Comparison of ENCODE assay signal across 8 mouse cellular contexts in genomic region chr17:67355251-67355650, GRCm38 (mm10). TPM values are rescaled to one million over a fixed set of nuclear protein-coding genes. Genes with fewer than 3 reads are reported as not detected.
DNase-seq lines count a peak whose midpoint lies in the region; ATAC-seq and TF ChIP-seq lines count a peak whose summit lies in the region.

No protein-coding gene starts in this region.

- H3K4me1 ChIP-seq in stomach, embryonic 14.5 days (ENCODE audit: control insufficient read depth, insufficient read depth, low read length) = no peaks in the 10 kb centered on the region
- H3K4me1 ChIP-seq in stomach, postnatal 0 days (replicated peaks; ENCODE audit: control insufficient read depth, insufficient read depth) = 0 out of 2 replicates have a peak, but pooled peaks cover 3% of the 10 kb centered on the region

- no peak overlapping the region for H3K27ac ChIP-seq in stomach, embryonic 14.5 days (ENCODE audit: low read length)
- no peak overlapping the region for H3K27ac ChIP-seq in stomach, postnatal 0 days (replicated peaks)

- no peaks in the 10 kb centered on the region for H3K9me3 ChIP-seq in stomach, embryonic 14.5 days (ENCODE audit: control insufficient read depth, low read depth, low read length)
- H3K9me3 ChIP-seq in stomach, postnatal 0 days (ENCODE audit: control insufficient read depth, low read length) = no peaks in the 10 kb centered on the region

- no peak overlapping the region for H3K4me3 ChIP-seq in stomach, embryonic 14.5 days (ENCODE audit: low read depth, low read length)
- H3K4me3 ChIP-seq in stomach, postnatal 0 days (ENCODE audit: low read depth, low read length) = no peak overlapping the region

- H3K9ac ChIP-seq in stomach, embryonic 14.5 days (replicated peaks; ENCODE audit: low read depth, low read length) = no peak overlapping the region
- no peak overlapping the region for H3K9ac ChIP-seq in stomach, postnatal 0 days (ENCODE audit: low read length)

- H3K27me3 ChIP-seq in stomach, embryonic 14.5 days (ENCODE audit: control insufficient read depth, insufficient read depth, low read length) = 0 out of 2 replicates have a peak, but pooled peaks cover 4% of the 10 kb centered on the region
- no peaks in the 10 kb centered on the region for H3K27me3 ChIP-seq in stomach, postnatal 0 days (ENCODE audit: control insufficient read depth, insufficient read depth, low read length)

- peak overlapping the region; percentile 85; the same call in 1 of the 2 replicates for H3K4me2 ChIP-seq in stomach, embryonic 14.5 days (replicated peaks; ENCODE audit: low read depth, low read length)
- H3K4me2 ChIP-seq in stomach, postnatal 0 days (replicated peaks; ENCODE audit: low read depth) = no peak overlapping the region

- DNase-seq in embryo, embryonic 10.5 days (ENCODE audit: low spot score) = peak; percentile 42
- no peak for DNase-seq in embryo, embryonic 10 days (ENCODE audit: low spot score)
- no peak for DNase-seq in stomach, postnatal 0 days (ENCODE audit: low spot score)
- peak; percentile 28 for DNase-seq in mesoderm, embryonic 11.5 days (ENCODE audit: low read depth, low spot score)
- no peak for DNase-seq in spleen, postnatal 4 days (ENCODE audit: low spot score in 2 of 2)
- DNase-seq in adrenal gland, postnatal 10 days = no peak
- DNase-seq in frontal cortex, postnatal 10 days (ENCODE audit: low spot score in 2 of 2) = no peak

- no peaks in the 10 kb centered on the region for H3K36me3 ChIP-seq in stomach, embryonic 14.5 days (ENCODE audit: control insufficient read depth, insufficient read depth, low read length)
- no peaks in the 10 kb centered on the region for H3K36me3 ChIP-seq in stomach, postnatal 0 days (ENCODE audit: control insufficient read depth, insufficient read depth, low read length)

- TF ChIP-seq EP300 in stomach, postnatal 0 days (optimal IDR thresholded peaks at IDR 0.05) = no peak

- no peak for ATAC-seq in stomach, embryonic 14.5 days (ENCODE audit: insufficient number of reproducible peaks, insufficient read depth, low FRiP score, low read depth)
- no peak for ATAC-seq in stomach, postnatal 0 days (ENCODE audit: low FRiP score, low TSS enrichment)

- no peak for TF ChIP-seq CTCF in stomach, postnatal 0 days (IDR thresholded peaks at IDR 0.05; ENCODE audit: low read depth)

- 44% methylated on average over 5 of the region's 5 CpGs for WGBS in stomach, embryonic 14.5 days
- 45% methylated on average over 5 of the region's 5 CpGs for WGBS in stomach, postnatal 0 days

RNA-seq across cellular contexts. Expression of gene Ptprm, which starts 1.0 kb away (rescaled TPM):
- polyA plus RNA-seq in stomach, embryonic 14.5 days (2014; fragmentation: Nextera tagmentation; extraction: Ambion mirVana) = 17.7 and 18.3 TPM in 2 replicates
- 3.6 and 4.4 TPM in 2 replicates for polyA plus RNA-seq in stomach, postnatal 0 days (2015; fragmentation: Nextera tagmentation; extraction: Ambion mirVana)
- 10 to 100 TPM; 41.0 to 56.9 TPM for total RNA-seq in adrenal gland, postnatal 10 days (2021)

Comparison
In these comparisons a context has a peak if more than half of its experiments do, and no peak if none do; other contexts are left out.
1. DNase-seq: peak in embryo, embryonic 10.5 days (single experiment) and mesoderm, embryonic 11.5 days (single experiment); none in embryo, embryonic 10 days (single experiment), stomach, postnatal 0 days (single experiment), spleen, postnatal 4 days (0 of 2), adrenal gland, postnatal 10 days (single experiment) and frontal cortex, postnatal 10 days (0 of 2).